Mouse (Mus musculus) neural tube, embryonic 14.5 days (tissue): Measurements from ENCODE around the gene Ppp1r9a. TPM values are rescaled to one million over a fixed set of nuclear protein-coding genes. Genes with fewer than 3 reads are reported as not detected.

Source experiments
- ATAC-seq: fragments of 200-750 bp; cut with Nextera tagmentation; 2 replicates; pipeline ENCODE4 v1.8.0; 2017; ENCODE audit warnings: low read depth, mild to moderate bottlenecking, moderate TSS enrichment, moderate library complexity
- H3K27ac ChIP-seq: fragments of 300-500 bp; sonication (generic); 2 replicates; pipeline ENCODE4 v1.5.1; 2014; ENCODE audit warnings: low read depth, mild to moderate bottlenecking, control low read depth, low read length, moderate library complexity, mixed read lengths
- H3K27me3 ChIP-seq: fragments of 300-500 bp; sonication (generic); 2 replicates; pipeline ENCODE4 v1.6.1; 2014; ENCODE audit warnings: low read length; ENCODE audit not compliant: control insufficient read depth, insufficient read depth
- H3K36me3 ChIP-seq: fragments of 300-500 bp; sonication (generic); 2 replicates; pipeline ENCODE4 v1.6.1; 2014; ENCODE audit warnings: low read length, mixed read lengths; ENCODE audit not compliant: control insufficient read depth, insufficient read depth
- H3K4me1 ChIP-seq: fragments of 300-500 bp; sonication (generic); 2 replicates; pipeline ENCODE4 v1.6.1; 2014; ENCODE audit warnings: low read length; ENCODE audit not compliant: control insufficient read depth, insufficient read depth
- H3K4me2 ChIP-seq: fragments of 300-500 bp; sonication (generic); 2 replicates; pipeline ENCODE4 v1.6.1; 2014; ENCODE audit warnings: mild to moderate bottlenecking, low read depth, low read length, control low read depth
- H3K4me3 ChIP-seq: fragments of 300-500 bp; sonication (generic); 2 replicates; pipeline ENCODE4 v1.5.1; 2014; ENCODE audit warnings: low read depth, low read length, control low read depth, mixed read lengths
- H3K9ac ChIP-seq: fragments of 300-500 bp; sonication (generic); replicated peaks from 2 replicates; pipeline ENCODE4 v1.6.1; 2014; ENCODE audit warnings: low read depth, mild to moderate bottlenecking, control low read depth, low read length, mixed read lengths
- H3K9me3 ChIP-seq: fragments of 300-500 bp; sonication (generic); 2 replicates; pipeline ENCODE4 v1.6.1; 2016; ENCODE audit warnings: low read length; ENCODE audit not compliant: control insufficient read depth
- WGBS: fragments of 180-500 bp; shearing (Covaris S2); extraction: QIAGEN DNeasy Blood & Tissue Kit; methylation state at CpG from one replicate; pipeline ENCODE4 v1.1.7; 2014; 5-methylcytosine and 5-hydroxymethylcytosine counted together
- polyA plus RNA-seq: library from polyadenylated mRNA; unstranded; fragments of >200 nt; fragmentation: Nextera tagmentation; extraction: Ambion mirVana; gene quantifications from 2 replicates; pipeline ENCODE4 v1.2.1, GENCODE M21; 2014

Gene Ppp1r9a
- polyA plus RNA-seq, 1 experiment from 2014 or later: 63.6 TPM

DNA sequence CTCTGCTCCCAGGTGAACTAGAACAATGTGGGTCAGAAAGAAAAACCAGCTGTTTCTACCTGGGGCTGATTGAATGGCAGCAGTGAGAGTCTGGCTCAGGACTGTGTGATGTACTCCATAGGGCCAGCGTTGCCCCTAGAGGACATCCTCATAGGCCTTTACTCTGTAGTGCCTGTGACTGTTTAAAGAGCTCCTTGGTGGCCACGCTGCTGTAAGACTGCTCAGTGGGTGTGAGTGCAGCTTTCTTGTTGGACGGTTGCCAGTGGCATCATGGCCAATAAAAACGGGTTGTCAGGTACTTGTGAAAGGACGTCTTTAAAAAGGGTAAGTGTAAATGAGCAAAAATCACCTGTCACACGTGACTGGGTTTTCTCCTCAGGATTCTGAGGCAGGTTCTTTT, 70.1 kb downstream of the Ppp1r9a start:
- Histone ChIP-seq H3K4me2 (no peak overlapping the region), H3K36me3 (no peaks in the 10 kb centered on the region), H3K27me3 (no peaks in the 10 kb centered on the region), H3K9me3 (no peaks in the 10 kb centered on the region), H3K9ac (no peak overlapping the region), H3K4me1 (no peaks in the 10 kb centered on the region), H3K27ac (no peak overlapping the region), H3K4me3 (no peak overlapping the region)
- ATAC-seq: peak; percentile 81; the same call in 1 of the 2 replicates
- 40% methylated on average over 6 of the region's 6 CpGs for WGBS

DNA sequence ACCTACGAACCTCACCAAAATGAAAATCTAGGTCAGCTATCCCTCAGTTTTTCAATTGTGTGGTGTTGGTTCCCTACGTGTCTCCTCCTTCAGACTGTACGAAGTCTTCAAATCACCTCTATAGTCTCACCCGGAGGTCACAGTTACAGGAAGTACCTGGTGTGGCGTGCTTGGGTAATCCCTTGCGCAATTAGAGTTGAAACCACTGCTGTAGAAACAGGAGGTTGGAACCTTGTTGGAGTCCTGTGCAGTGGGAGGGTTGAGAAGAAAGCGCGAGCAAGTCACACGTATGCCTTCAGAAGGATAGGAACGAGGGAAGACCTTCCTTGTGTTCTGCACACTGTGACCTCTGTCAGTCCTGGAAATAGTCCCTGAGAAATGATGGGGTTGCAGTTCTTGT, 70.6 kb downstream of the Ppp1r9a start:
- H3K4me3 ChIP-seq: no peak overlapping the region
- H3K27me3 ChIP-seq: no peaks in the 10 kb centered on the region
- no peaks in the 10 kb centered on the region for H3K36me3 ChIP-seq
- no peak overlapping the region for H3K27ac ChIP-seq
- WGBS: 93% methylated on average over 10 of the region's 10 CpGs
- ATAC-seq: no peak
- no peaks in the 10 kb centered on the region for H3K9me3 ChIP-seq
- no peak overlapping the region for H3K4me2 ChIP-seq
- H3K4me1 ChIP-seq: no peaks in the 10 kb centered on the region
- no peak overlapping the region for H3K9ac ChIP-seq

DNA sequence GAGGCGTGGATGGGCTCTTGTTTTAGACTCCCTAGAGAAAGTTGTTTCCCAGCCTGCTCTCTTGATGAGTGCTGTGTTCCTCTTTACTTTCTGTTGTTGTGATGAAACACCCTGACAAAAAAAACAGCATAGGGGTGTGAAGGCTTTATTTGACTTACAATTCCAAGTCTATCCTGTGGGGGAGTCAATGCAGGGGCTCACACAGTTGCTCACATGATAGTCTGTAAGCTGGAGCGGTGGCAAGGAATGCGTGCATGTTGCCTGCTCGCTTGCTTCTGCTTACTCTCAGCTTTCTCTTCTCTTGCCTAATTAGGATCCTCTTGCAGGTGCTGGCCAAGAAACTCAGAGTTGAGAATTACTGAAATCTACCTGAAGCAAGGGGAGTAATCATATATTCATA, 74.8 kb downstream of the Ppp1r9a start:
- Histone ChIP-seq H3K9me3 (no peaks in the 10 kb centered on the region), H3K9ac (no peak overlapping the region), H3K36me3 (no peaks in the 10 kb centered on the region), H3K4me2 (no peak overlapping the region), H3K27me3 (no peaks in the 10 kb centered on the region), H3K4me1 (no peaks in the 10 kb centered on the region), H3K4me3 (no peak overlapping the region), H3K27ac (no peak overlapping the region)
- ATAC-seq: no peak
- 92% methylated on average over 4 of the region's 4 CpGs for whole genome bisulfite sequencing

DNA sequence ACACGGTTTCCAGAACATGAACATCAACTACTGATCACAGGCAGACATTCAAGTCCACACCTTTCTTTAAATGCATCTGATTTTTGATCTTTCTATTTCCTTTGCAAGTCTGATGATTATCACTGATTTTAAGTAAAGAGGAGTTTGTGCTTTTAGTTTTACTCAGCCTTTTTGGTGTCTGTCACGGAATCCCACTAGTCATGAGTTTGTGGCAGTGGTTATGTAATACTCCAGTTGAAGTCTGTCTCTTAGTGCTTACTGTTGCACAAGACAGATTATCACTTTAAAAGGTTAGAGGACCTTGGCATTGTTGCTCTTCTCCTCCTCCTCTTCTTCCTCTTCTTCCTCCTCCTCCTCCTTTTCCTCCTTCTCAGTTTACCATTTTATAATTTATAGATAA, 75.5 kb downstream of the Ppp1r9a start:
- no peak overlapping the region for H3K4me2 ChIP-seq
- no peaks in the 10 kb centered on the region for H3K36me3 ChIP-seq
- no peaks in the 10 kb centered on the region for H3K27me3 ChIP-seq
- H3K9ac ChIP-seq: no peak overlapping the region
- H3K27ac ChIP-seq: no peak overlapping the region
- no peaks in the 10 kb centered on the region for H3K9me3 ChIP-seq
- 96% methylated on average over 2 of the region's 2 CpGs for WGBS
- H3K4me3 ChIP-seq: no peak overlapping the region
- H3K4me1 ChIP-seq: no peaks in the 10 kb centered on the region
- no peak for ATAC-seq

DNA sequence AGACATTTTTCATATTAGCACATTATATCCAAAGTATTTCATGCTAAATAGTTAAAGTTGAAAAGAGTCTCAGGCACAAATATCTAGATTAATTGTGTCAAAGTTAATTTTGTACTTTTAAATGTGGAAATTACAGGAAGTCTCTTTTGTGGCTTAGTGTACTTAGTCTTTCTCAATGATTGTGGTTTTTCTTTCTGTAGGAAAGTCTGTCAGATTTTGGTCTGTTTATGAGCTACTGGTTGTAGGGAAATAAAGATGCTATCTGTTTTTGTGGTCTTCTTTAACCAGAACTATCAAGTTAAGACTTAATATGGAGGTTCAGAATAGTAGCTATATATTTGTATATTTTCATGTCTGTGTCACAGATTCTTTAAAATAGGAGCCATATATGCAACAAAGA, 76.2 kb downstream of the Ppp1r9a start:
- H3K27ac ChIP-seq: no peak overlapping the region
- no peaks in the 10 kb centered on the region for H3K4me1 ChIP-seq
- H3K4me3 ChIP-seq: no peak overlapping the region
- H3K4me2 ChIP-seq: no peak overlapping the region
- H3K9me3 ChIP-seq: no peaks in the 10 kb centered on the region
- ATAC-seq: no peak
- no peaks in the 10 kb centered on the region for H3K27me3 ChIP-seq
- no peak overlapping the region for H3K9ac ChIP-seq
- H3K36me3 ChIP-seq: no peaks in the 10 kb centered on the region

DNA sequence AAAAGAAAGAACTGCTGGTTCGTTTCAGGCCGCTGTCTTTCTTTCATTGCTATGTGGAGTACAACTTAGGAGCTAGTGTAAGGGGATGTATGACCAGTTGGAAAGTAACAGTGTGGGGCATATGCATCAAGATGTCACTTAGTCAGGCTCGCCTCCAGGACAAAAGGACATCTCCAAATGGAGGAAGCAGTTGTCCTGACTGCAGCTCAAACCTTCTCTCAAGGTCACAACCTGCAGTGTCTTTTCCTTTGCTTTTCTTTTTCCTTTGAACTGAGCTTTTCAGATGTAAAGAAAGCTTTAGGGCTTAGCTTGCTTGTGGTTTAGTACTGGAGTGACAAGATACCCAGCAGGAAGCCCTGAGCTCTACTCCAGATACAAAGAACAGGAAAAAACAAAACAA, 77.4 kb downstream of the Ppp1r9a start:
- Histone ChIP-seq H3K27me3 (no peaks in the 10 kb centered on the region), H3K27ac (no peak overlapping the region), H3K4me3 (no peak overlapping the region), H3K36me3 (no peaks in the 10 kb centered on the region), H3K4me2 (no peak overlapping the region), H3K9ac (no peak overlapping the region), H3K9me3 (no peaks in the 10 kb centered on the region), H3K4me1 (no peaks in the 10 kb centered on the region)
- WGBS: 43% methylated on average over 3 of the region's 3 CpGs
- ATAC-seq: no peak

DNA sequence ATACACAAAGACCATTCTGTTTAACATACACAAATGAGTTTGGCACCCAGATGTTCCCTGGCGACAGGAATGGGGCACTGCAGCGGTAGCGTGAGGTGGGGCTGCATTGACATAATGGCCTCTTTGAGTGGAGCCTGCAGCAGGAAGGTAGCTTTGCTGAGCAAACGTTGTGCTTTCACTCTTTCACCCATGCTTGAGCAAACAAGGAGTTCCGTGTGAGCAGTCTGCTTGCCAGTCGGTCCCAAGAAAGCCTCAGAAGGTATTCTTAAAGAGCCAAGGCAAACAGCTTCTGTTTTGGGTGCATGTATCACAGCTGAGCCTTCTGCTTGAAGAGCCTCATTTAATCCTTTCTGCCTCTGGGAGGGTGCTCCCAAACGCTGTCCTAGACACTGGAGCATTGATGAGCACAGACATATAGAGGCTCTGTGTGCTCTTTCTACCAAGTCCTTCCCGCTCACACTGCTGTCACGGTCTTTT, 80.0 kb downstream of the Ppp1r9a start:
- Histone ChIP-seq H3K27ac (no peak overlapping the region), H3K9me3 (no peaks in the 10 kb centered on the region), H3K27me3 (no peaks in the 10 kb centered on the region), H3K4me1 (no peaks in the 10 kb centered on the region), H3K36me3 (no peaks in the 10 kb centered on the region), H3K4me3 (no peak overlapping the region), H3K4me2 (no peak overlapping the region), H3K9ac (no peak overlapping the region)
- ATAC-seq: peak; percentile 49; the same call in 1 of the 2 replicates
- 43% methylated on average over 9 of the region's 9 CpGs for WGBS

DNA sequence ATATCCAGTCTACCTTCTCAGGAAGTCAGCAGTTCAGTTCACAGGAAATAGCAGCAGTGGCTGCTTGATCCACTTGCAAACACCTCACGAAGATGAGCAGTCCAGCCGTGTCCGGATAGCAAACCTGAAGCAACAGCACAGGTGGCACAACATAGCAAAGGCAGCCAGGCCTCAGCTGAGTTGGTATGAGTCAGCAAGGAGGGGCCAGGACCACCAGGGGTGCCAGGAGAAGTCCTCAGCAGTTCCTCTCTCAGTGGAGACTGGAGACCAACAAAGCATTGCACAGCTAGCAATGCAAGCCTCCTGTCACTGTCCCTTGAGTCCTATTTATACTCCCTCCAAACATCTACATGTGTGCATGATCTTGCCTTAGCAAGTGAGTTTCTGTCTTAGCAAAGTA, 83.0 kb downstream of the Ppp1r9a start:
- ATAC-seq: no peak
- WGBS: 93% methylated on average over 3 of the region's 3 CpGs

DNA sequence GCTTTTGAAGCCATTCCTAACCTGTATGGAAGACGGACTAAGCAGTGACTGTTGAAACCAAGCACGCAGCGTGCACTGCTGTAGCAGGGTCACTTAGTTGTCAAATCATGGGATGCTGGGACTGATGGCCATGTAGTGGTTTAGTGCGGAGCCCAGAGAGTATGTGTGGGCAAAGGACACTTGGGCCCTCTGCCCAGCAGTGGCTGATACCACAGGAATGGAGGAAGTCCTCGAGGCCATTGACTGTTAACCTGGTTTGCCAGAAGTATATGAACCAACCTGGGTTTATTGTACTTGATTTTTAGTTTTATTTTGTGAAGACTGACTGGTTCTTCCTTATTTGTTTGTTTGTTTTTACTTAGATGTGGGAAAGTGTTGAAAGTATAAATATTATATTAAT, 84.4 kb downstream of the Ppp1r9a start:
- WGBS: 94% methylated on average over 5 of the region's 5 CpGs
- Histone ChIP-seq H3K9me3 (no peaks in the 10 kb centered on the region), H3K4me3 (no peak overlapping the region), H3K4me1 (no peaks in the 10 kb centered on the region), H3K9ac (no peak overlapping the region), H3K4me2 (no peak overlapping the region), H3K27me3 (no peaks in the 10 kb centered on the region), H3K36me3 (no peaks in the 10 kb centered on the region), H3K27ac (no peak overlapping the region)
- no peak for ATAC-seq

More for the DNA sequence above, 83.0 kb downstream of the Ppp1r9a start:
- H3K4me2 ChIP-seq: no peak overlapping the region
- H3K36me3 ChIP-seq: no peaks in the 10 kb centered on the region
- H3K27ac ChIP-seq: no peak overlapping the region
- no peaks in the 10 kb centered on the region for H3K4me1 ChIP-seq
- no peaks in the 10 kb centered on the region for H3K9me3 ChIP-seq
- H3K9ac ChIP-seq: no peak overlapping the region
- H3K4me3 ChIP-seq: no peak overlapping the region
- no peaks in the 10 kb centered on the region for H3K27me3 ChIP-seq

DNA sequence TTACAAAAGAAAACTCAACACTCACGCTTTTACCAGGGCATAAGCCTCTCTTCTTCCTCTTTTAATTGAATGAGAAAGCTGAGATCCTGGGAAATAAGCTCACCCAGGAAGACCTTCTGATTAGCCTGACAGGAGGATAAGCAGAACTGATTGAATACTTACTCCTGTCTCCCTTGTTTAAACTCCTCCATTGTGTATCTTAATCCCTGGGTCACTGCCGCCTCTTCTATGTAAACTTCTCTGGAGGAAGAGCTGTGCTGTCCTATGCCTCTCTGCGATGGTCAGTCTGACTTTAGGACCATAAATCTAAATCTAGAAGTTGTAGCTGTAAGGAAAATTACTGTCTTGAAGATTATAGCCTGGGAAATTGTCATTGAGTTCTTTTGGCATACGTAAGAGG, 86.0 kb downstream of the Ppp1r9a start:
- no peak overlapping the region for H3K27ac ChIP-seq
- no peaks in the 10 kb centered on the region for H3K36me3 ChIP-seq
- no peak for ATAC-seq
- H3K4me3 ChIP-seq: no peak overlapping the region
- no peaks in the 10 kb centered on the region for H3K4me1 ChIP-seq
- no peak overlapping the region for H3K4me2 ChIP-seq
- H3K9ac ChIP-seq: no peak overlapping the region
- no peaks in the 10 kb centered on the region for H3K27me3 ChIP-seq
- no peaks in the 10 kb centered on the region for H3K9me3 ChIP-seq
- WGBS: 62% methylated on average over 4 of the region's 4 CpGs
